Comparison of ENCODE assay signal across 9 mouse cellular contexts in the genomic region with DNA sequence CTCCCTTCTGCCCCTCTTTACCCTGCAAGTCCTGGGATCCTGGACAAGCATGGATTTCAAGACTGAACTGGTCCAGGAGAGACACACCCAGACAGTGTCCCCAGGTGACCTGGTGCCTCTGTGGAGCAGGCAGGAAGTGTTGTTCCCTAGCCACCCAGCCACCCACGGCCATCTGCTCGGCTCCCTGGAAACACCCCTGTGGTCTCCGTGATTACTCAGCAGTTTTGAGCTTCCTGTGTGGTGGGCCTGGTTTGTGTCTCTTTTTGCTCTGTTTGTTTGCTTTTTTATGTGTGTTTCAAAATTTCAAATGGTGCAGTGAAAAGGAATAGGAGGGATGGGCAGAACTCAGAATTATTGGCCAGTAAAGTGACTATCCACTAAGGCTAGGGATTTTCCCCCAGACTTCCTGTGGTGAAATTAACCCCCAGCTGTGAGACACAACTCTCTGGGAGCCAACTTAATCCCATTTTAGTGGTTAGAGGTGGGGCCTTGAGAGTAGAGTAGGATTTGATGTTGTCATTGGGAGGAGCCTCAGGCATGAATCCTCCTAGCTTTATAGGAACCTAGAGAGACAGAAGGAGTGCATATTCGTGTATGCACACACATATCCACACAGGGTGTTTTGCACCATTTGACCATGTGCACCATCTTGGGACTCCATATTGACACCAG. TPM values are rescaled to one million over a fixed set of nuclear protein-coding genes. Genes with fewer than 3 reads are reported as not detected.
DNase-seq lines count a peak whose midpoint lies in the region; ATAC-seq and TF ChIP-seq lines count a peak whose summit lies in the region.
"Had no signal": no experiment of that assay in that cellular context is flagged by ENCODE, and none has a peak within 500 bp of the region (broad histone marks: within the 10 kb centered on the region; RNA-seq: fewer than 3 reads in every experiment).

No protein-coding gene starts in this region.

- no peaks in the 10 kb centered on the region for H3K9me3 ChIP-seq in liver, postnatal 0 days (ENCODE audit: low read length)

- no peaks in the 10 kb centered on the region for H3K27me3 ChIP-seq in liver, postnatal 0 days (ENCODE audit: insufficient read depth, low read length)
- no peaks in the 10 kb centered on the region for H3K27me3 ChIP-seq in cerebellum, adult 2 months (ENCODE audit: control insufficient read depth, insufficient read depth, low read length)

- H3K27ac ChIP-seq in liver, postnatal 0 days (ENCODE audit: low read depth), result no peak overlapping the region
- no peak overlapping the region for H3K27ac ChIP-seq in cerebellum, adult 2 months (ENCODE audit: insufficient read depth, low read length)

- TF ChIP-seq EP300 in liver, postnatal 0 days (IDR thresholded peaks at IDR 0.05; ENCODE audit: low read depth), result no peak

- intact Hi-C loops in left cerebral cortex, postnatal 36 days (cut with DNase I), result no loop called here

- whole genome bisulfite sequencing in liver, postnatal 0 days (ENCODE audit: insufficient replicate concordance), result 22% methylated on average over 4 of the region's 4 CpGs
- 51% methylated on average over 4 of the region's 4 CpGs for WGBS in cerebellum, adult 2 months

- no peak for TF ChIP-seq POLR2A in cerebellum, adult 2 months (IDR thresholded peaks at IDR 0.05; ENCODE audit: borderline replicate concordance, insufficient read depth, low read length)

- no peak overlapping the region for H3K9ac ChIP-seq in liver, postnatal 0 days (replicated peaks)

- no peak overlapping the region for H3K4me2 ChIP-seq in liver, postnatal 0 days (ENCODE audit: low read depth, low read length)

- H3K4me1 ChIP-seq in liver, postnatal 0 days (ENCODE audit: insufficient read depth), result no peaks in the 10 kb centered on the region
- H3K4me1 ChIP-seq in cerebellum, adult 2 months (ENCODE audit: control insufficient read depth, insufficient read depth, low read length), result no peaks in the 10 kb centered on the region

- H3K4me3 ChIP-seq in liver, postnatal 0 days (ENCODE audit: low read depth, low read length), result no peak overlapping the region
- no peak overlapping the region for H3K4me3 ChIP-seq in cerebellum, adult 2 months (replicated peaks; ENCODE audit: insufficient read depth, low read depth, low read length)

- H3K36me3 ChIP-seq in liver, postnatal 0 days (replicated peaks; ENCODE audit: insufficient read depth, low read length), result no peaks in the 10 kb centered on the region

- no peak for TF ChIP-seq CTCF in liver, postnatal 0 days (IDR thresholded peaks at IDR 0.05; ENCODE audit: low read depth)
- TF ChIP-seq CTCF in cerebellum, adult 2 months (IDR thresholded peaks at IDR 0.05; ENCODE audit: borderline replicate concordance, insufficient read depth, low read depth, low read length), result no peak

- peak; percentile 97 for ATAC-seq in common myeloid progenitor, adult 5-6 weeks (replicated peaks; ENCODE audit: low read depth, poor library complexity, severe bottlenecking)
- no peak for ATAC-seq in liver, postnatal 0 days

- DNase-seq in 3134 (ENCODE audit: extremely low read depth, insufficient read length, low spot score) (peak; percentile 65), 416B (ENCODE audit: low read depth) (peak; percentile 86)
- peak; percentile 12 to 19 for DNase-seq in left cerebral cortex, postnatal 36 days (ENCODE audit: low spot score in 2 of 2)
- DNase-seq in liver, postnatal 0 days, result no peak
- no peak for DNase-seq in yolk sac, embryonic 10.5 days (ENCODE audit: low spot score)
- DNase-seq in adrenal gland, adult (ENCODE audit: inconsistent age in 2 of 2, low spot score in 1 of 2), result no peak
- DNase-seq in cerebellum, adult 2 months, result no peak
- DNase-seq: liver had no signal

RNA-seq across cellular contexts. Expression of a gene that starts 59.7 kb away (rescaled TPM):
- 0.87 and 1.6 TPM in 2 replicates for total RNA-seq in common myeloid progenitor, adult 5-6 weeks (2017)
- 10 to 100 TPM; 35.3 to 42.8 TPM for total RNA-seq in left cerebral cortex, postnatal 36 days (2021)
- polyA plus RNA-seq in liver, postnatal 0 days (2015; fragmentation: Nextera tagmentation; extraction: Ambion mirVana), result 15.3 and 19.0 TPM in 2 replicates
- 31.1 and 32.9 TPM in 2 replicates for polyA plus RNA-seq in cerebellum, adult 2 months (2012; rRNA removed)

Comparison
In these comparisons a context has a peak if more than half of its experiments do, and no peak if none do; other contexts are left out.
1. DNase-seq: peak in 3134 (single experiment), 416B (single experiment) and left cerebral cortex, postnatal 36 days (2 of 2); none in liver, postnatal 0 days (single experiment), yolk sac, embryonic 10.5 days (single experiment), adrenal gland, adult (0 of 2) and cerebellum, adult 2 months (0 of 2).
2. RNA of a gene that starts 59.7 kb away (total RNA-seq): 35.3 to 42.8 TPM in left cerebral cortex, postnatal 36 days; 0.87 to 1.6 TPM in common myeloid progenitor, adult 5-6 weeks; every median in the first group is over 10 times any median in the second.